Mouse (Mus musculus) lung, adult 2 months (tissue): Measurements from ENCODE around the gene Gstm6.

ENCODE experiments used
- CTCF ChIP-seq: fragments of 200-500 bp; IDR thresholded peaks from 2 replicates; pipeline ENCODE4 v1.5.1; 2011; ENCODE audit warnings: mild to moderate bottlenecking, low read length, control low read depth; ENCODE audit not compliant: insufficient read depth
- POLR2A ChIP-seq: fragments of 200-500 bp; IDR thresholded peaks from 2 replicates; pipeline ENCODE4 v1.6.1; 2011; ENCODE audit warnings: low read depth, mild to moderate bottlenecking, control low read depth, low read length, borderline replicate concordance; ENCODE audit errors: extremely low read depth

- TF ChIP-seq POLR2A (no peak), CTCF (no peak)
These were observed 44.9 kb downstream of the Gstm6 start for GRCm38 (mm10) chr3:107898691-107899090.
